Mouse (Mus musculus) MEL (cell line): ENCODE data around the gene Clns1a.

ENCODE experiments used
- CHD1 ChIP-seq: IDR thresholded peaks from 2 replicates; pipeline ENCODE4 v1.6.1; 2012; ENCODE audit warnings: low read depth, mild to moderate bottlenecking, inconsistent platforms, low read length, improper control_type of control experiment
- CTCF ChIP-seq, 3 experiments: IDR thresholded peaks in 2 of 3; conservative IDR thresholded peaks in 1 of 3; 2 replicates each; pipeline ENCODE4 v1.5.1; 2011 to 2012; ENCODE audit warnings: low read length in 3 of 3, low read depth in 2 of 3, mild to moderate bottlenecking in 2 of 3, improper control_type of control experiment in 1 of 3, inconsistent platforms in 1 of 3, mixed read lengths in 1 of 3, moderate library complexity in 1 of 3; ENCODE audit not compliant: control insufficient read depth in 1 of 3, insufficient read depth in 1 of 3, poor library complexity in 1 of 3, severe bottlenecking in 1 of 3
- EP300 ChIP-seq, 2 experiments: IDR thresholded peaks; 2 replicates each; pipeline ENCODE4 v1.6.1; 2011; ENCODE audit warnings: improper control_type of control experiment in 2 of 2, low read length in 2 of 2, low read depth in 1 of 2, mild to moderate bottlenecking in 1 of 2
- MAFK ChIP-seq: IDR thresholded peaks from 2 replicates; pipeline ENCODE4 v1.6.1; 2011; ENCODE audit warnings: low read depth, mild to moderate bottlenecking, low read length, improper control_type of control experiment, borderline replicate concordance
- MYB ChIP-seq: IDR thresholded peaks from 2 replicates; pipeline ENCODE4 v1.6.1; 2011; ENCODE audit warnings: mild to moderate bottlenecking, low read depth, low read length, improper control_type of control experiment
- MYC ChIP-seq: IDR thresholded peaks from 2 replicates; pipeline ENCODE4 v1.6.1; 2011; ENCODE audit warnings: low read depth, mild to moderate bottlenecking, low read length, improper control_type of control experiment, moderate library complexity
- NELFE ChIP-seq: IDR thresholded peaks from 2 replicates; pipeline ENCODE4 v1.6.1; 2011; ENCODE audit warnings: low read depth, low read length, improper control_type of control experiment
- NRF1 ChIP-seq: IDR thresholded peaks from 2 replicates; pipeline ENCODE4 v1.6.1; 2014; ENCODE audit warnings: low read depth, mild to moderate bottlenecking, inconsistent platforms, low read length, improper control_type of control experiment, moderate library complexity; ENCODE audit not compliant: poor library complexity, insufficient read depth, severe bottlenecking
- POLR2A ChIP-seq, 2 experiments: IDR thresholded peaks; 2 replicates each; pipeline ENCODE4 v1.6.1; 2011 to 2012; ENCODE audit warnings: low read length in 2 of 2, mild to moderate bottlenecking in 2 of 2, control low read depth in 1 of 2, improper control_type of control experiment in 1 of 2, low read depth in 1 of 2, moderate library complexity in 1 of 2; ENCODE audit not compliant: control insufficient read depth in 1 of 2, insufficient read depth in 1 of 2, poor library complexity in 1 of 2
- USF1 ChIP-seq: IDR thresholded peaks from 2 replicates; pipeline ENCODE4 v1.6.1; 2014; ENCODE audit warnings: low read depth, mild to moderate bottlenecking, inconsistent platforms, low read length, improper control_type of control experiment, moderate library complexity
- ZC3H11A ChIP-seq: IDR thresholded peaks from 2 replicates; pipeline ENCODE4 v1.6.1; 2012; ENCODE audit warnings: low read depth, mild to moderate bottlenecking, inconsistent platforms, low read length, improper control_type of control experiment
- ZMIZ1 ChIP-seq: IDR thresholded peaks from 2 replicates; pipeline ENCODE4 v1.6.1; 2012; ENCODE audit warnings: low read depth, mild to moderate bottlenecking, inconsistent platforms, low read length, improper control_type of control experiment, moderate library complexity

- no peak for TF ChIP-seq MYB
- TF ChIP-seq POLR2A (IDR thresholded peaks at IDR 0.05; ENCODE audit: control insufficient read depth in 1 of 2, insufficient read depth in 1 of 2, low read depth in 1 of 2, low read length in 2 of 2, poor library complexity in 1 of 2) = no peak
- no peak for TF ChIP-seq CTCF (IDR thresholded peaks at IDR 0.05 in 2 of 3, conservative IDR thresholded peaks at IDR 0.05 in 1 of 3; ENCODE audit: control insufficient read depth in 1 of 3, insufficient read depth in 1 of 3, low read depth in 2 of 3, low read length in 3 of 3, poor library complexity in 1 of 3, severe bottlenecking in 1 of 3)
- TF ChIP-seq ZMIZ1 = no peak
- TF ChIP-seq EP300 (IDR thresholded peaks at IDR 0.05; ENCODE audit: low read depth in 1 of 2, low read length in 2 of 2) = no peak
- TF ChIP-seq USF1 = no peak
- no peak for TF ChIP-seq MAFK
- no peak for TF ChIP-seq NRF1
- TF ChIP-seq ZC3H11A = no peak
- TF ChIP-seq CHD1 = no peak
- no peak for TF ChIP-seq NELFE
- TF ChIP-seq MYC = no peak
These were observed 68.2 kb downstream of the Clns1a start for GRCm38 (mm10) chr7:97764591-97764990.
